Mouse (Mus musculus): ENCODE measurements around the gene Cpt1a. TPM values are rescaled to one million over a fixed set of nuclear protein-coding genes. Genes with fewer than 3 reads are reported as not detected.

Cpt1a gene
- polyA plus RNA-seq, 1 experiment from 2014 or later = 9.5 TPM

DNA sequence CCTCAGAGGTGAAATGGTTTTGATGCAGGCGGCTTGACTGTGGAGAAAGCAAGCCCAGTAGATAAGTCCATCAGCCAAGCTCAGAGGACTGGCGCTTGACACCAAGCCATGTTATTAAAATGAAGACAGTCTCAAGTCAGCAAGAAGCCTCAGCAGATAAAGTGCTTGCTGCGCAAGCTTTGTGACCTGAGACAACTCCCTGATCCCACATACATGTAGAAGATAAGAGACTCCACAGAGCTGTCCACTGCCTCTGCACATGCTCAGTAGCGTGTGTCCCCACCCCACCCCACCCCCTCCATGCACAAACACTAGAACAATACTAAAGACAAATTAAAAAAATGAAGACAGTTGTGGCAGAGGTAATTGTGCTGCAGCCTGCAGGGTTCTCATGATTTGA is 12.4 kb downstream of the Cpt1a start:
- Histone ChIP-seq H3K4me2 (ENCODE audit: low read depth, low read length) (0 out of 2 replicates have a peak overlapping the region, but pooled peaks have one; percentile 14), H3K27ac (ENCODE audit: low read length) (peak overlapping the region; percentile 40), H3K36me3 (ENCODE audit: control insufficient read depth, insufficient read depth) (no peaks in the 10 kb centered on the region), H3K9ac (ENCODE audit: low read depth, low read length) (no peak overlapping the region), H3K4me3 (ENCODE audit: low read depth, low read length) (no peak overlapping the region), H3K27me3 (ENCODE audit: control insufficient read depth, insufficient read depth, low read depth, low read length) (no peaks in the 10 kb centered on the region), H3K9me3 (replicated peaks; ENCODE audit: control insufficient read depth, low read length) (no peaks in the 10 kb centered on the region), H3K4me1 (ENCODE audit: control insufficient read depth, low read depth, low read length) (peaks cover 23% of the 10 kb centered on the region)
- WGBS (ENCODE audit: insufficient replicate concordance) = 34% methylated on average over 4 of the region's 4 CpGs
- ATAC-seq (ENCODE audit: low read depth) = peak; percentile 69

DNA sequence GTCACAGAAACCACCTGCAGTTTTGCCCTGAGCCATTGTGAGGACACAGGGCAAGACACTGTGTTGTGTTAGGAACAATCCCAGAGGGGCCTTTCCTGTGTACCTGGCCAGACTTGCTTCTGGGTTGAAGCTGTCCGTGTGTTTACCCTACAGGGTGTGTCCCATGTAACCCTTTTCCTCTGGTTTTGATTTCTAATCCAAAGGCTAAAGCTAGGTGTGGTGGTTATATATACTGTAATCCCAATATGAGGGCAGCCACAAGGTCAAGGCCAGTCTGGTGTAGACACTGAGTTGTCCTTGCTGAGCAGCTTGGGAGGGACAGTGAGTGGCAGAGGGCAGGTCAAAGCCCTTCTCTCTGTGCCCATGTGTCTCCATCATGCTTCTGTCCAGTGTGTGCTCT is 13.8 kb downstream of the Cpt1a start:
- 52% methylated on average over 1 of the region's 1 CpGs for WGBS (ENCODE audit: insufficient replicate concordance)

DNA sequence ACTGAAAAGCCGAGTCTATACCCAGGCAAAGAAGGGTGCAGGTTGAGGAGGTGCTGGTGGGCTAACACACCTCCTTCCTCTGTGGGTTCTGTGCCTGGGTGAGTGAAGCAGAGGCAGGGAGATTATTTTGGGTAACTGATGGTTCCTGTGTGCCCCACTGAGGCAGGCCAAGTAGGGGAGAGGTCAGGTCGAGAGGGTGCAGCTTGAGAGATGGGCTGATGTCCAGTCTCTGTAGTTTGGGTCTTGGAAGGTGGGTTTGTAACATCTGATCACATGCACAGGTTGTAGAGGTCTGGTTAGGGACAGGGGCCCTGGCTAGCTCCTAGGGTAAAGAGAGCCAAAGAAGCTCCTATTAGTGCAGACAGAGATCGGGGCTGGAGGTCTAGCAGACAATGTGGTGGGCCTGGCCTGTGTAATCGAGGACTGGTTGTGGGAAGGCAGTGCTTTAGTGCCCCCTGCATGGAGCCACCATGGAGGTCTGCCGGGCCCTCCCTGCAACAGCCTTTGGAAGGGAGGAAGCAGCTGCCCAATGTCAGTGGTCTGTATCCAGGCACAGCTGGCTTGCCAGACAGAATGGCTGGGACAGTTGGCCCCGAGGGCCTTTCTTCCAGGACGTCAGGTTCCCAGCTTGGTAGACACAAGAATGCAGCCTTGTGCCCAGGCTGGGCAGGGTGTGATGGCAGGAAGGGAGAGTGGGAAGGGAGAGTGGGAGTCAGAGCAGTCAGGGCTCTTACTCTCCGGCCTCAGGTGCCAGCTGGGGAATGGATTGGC is 14.5 kb downstream of the Cpt1a start:
- Histone ChIP-seq H3K9ac (ENCODE audit: low read depth, low read length) (no peak overlapping the region), H3K4me1 (ENCODE audit: control insufficient read depth, low read depth, low read length) (peaks cover 23% of the 10 kb centered on the region), H3K9me3 (replicated peaks; ENCODE audit: control insufficient read depth, low read length) (no peaks in the 10 kb centered on the region), H3K36me3 (ENCODE audit: control insufficient read depth, insufficient read depth) (no peaks in the 10 kb centered on the region), H3K4me2 (ENCODE audit: low read depth, low read length) (no peak overlapping the region), H3K27me3 (ENCODE audit: control insufficient read depth, insufficient read depth, low read depth, low read length) (no peaks in the 10 kb centered on the region), H3K27ac (ENCODE audit: low read length) (no peak overlapping the region), H3K4me3 (ENCODE audit: low read depth, low read length) (no peak overlapping the region)
- WGBS (ENCODE audit: insufficient replicate concordance) = 59% methylated on average over 8 of the region's 8 CpGs
- no peak for ATAC-seq (ENCODE audit: low read depth)

More for the DNA sequence above, 13.8 kb downstream of the Cpt1a start:
- Histone ChIP-seq H3K27me3 (ENCODE audit: control insufficient read depth, insufficient read depth, low read depth, low read length) (no peaks in the 10 kb centered on the region), H3K4me3 (ENCODE audit: low read depth, low read length) (no peak overlapping the region), H3K9me3 (replicated peaks; ENCODE audit: control insufficient read depth, low read length) (no peaks in the 10 kb centered on the region), H3K9ac (ENCODE audit: low read depth, low read length) (no peak overlapping the region), H3K4me1 (ENCODE audit: control insufficient read depth, low read depth, low read length) (peaks cover 23% of the 10 kb centered on the region), H3K36me3 (ENCODE audit: control insufficient read depth, insufficient read depth) (no peaks in the 10 kb centered on the region), H3K4me2 (ENCODE audit: low read depth, low read length) (no peak overlapping the region), H3K27ac (ENCODE audit: low read length) (no peak overlapping the region)
- ATAC-seq (ENCODE audit: low read depth) = no peak

DNA sequence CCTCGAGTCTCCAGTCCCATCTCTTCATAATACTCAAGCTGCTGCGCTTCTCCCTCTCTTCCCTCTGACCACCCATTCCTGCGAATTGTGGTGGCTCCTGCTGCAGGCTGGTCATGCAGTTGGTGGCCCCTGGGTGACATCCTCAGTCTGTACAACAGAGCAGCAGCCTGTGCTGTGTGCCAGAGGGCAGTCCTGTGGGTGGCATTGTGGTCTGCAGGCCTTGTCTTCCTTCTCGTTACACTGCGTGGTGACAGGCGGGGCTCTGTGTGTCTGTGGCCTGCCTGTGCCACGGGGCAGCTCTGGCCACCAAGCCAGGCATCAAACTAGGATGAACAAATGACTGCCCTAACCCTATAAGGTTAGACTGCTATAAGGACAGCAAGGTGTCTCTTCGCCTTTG is 17.1 kb downstream of the Cpt1a start:
- Histone ChIP-seq H3K9ac (ENCODE audit: low read depth, low read length) (no peak overlapping the region), H3K9me3 (replicated peaks; ENCODE audit: control insufficient read depth, low read length) (no peaks in the 10 kb centered on the region), H3K4me1 (ENCODE audit: control insufficient read depth, low read depth, low read length) (peaks cover 9% of the 10 kb centered on the region), H3K27ac (ENCODE audit: low read length) (no peak overlapping the region), H3K4me2 (ENCODE audit: low read depth, low read length) (no peak overlapping the region), H3K4me3 (ENCODE audit: low read depth, low read length) (no peak overlapping the region), H3K36me3 (ENCODE audit: control insufficient read depth, insufficient read depth) (no peaks in the 10 kb centered on the region), H3K27me3 (ENCODE audit: control insufficient read depth, insufficient read depth, low read depth, low read length) (no peaks in the 10 kb centered on the region)
- ATAC-seq (ENCODE audit: low read depth) = no peak
- WGBS (ENCODE audit: insufficient replicate concordance) = 52% methylated on average over 8 of the region's 8 CpGs

DNA sequence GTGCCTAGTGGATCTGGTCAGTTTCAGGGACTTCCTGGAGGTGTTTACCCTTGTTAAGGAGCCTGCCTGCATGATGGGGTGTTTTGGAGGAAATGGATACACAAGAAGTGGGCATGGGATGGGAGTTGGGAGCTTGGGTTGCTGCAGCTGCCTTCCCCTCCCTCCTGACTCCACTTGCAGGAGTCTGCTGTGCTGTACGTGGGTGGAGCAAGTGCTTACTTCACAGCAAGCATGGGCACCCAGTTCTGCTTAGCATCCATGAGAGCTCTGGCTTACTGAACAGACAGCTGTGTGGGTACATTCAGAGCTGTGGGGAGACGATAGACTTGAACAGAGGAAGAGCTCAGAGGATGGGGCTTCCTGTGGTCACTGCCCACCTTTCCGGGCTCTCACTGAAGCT is 18.9 kb downstream of the Cpt1a start:
- Histone ChIP-seq H3K9me3 (replicated peaks; ENCODE audit: control insufficient read depth, low read length) (no peaks in the 10 kb centered on the region), H3K4me3 (ENCODE audit: low read depth, low read length) (no peak overlapping the region), H3K4me2 (ENCODE audit: low read depth, low read length) (no peak overlapping the region), H3K27me3 (ENCODE audit: control insufficient read depth, insufficient read depth, low read depth, low read length) (no peaks in the 10 kb centered on the region), H3K36me3 (ENCODE audit: control insufficient read depth, insufficient read depth) (no peaks in the 10 kb centered on the region), H3K27ac (ENCODE audit: low read length) (no peak overlapping the region), H3K4me1 (ENCODE audit: control insufficient read depth, low read depth, low read length) (no peaks in the 10 kb centered on the region), H3K9ac (ENCODE audit: low read depth, low read length) (no peak overlapping the region)
- no peak for ATAC-seq (ENCODE audit: low read depth)
- 48% methylated on average over 3 of the region's 3 CpGs for WGBS (ENCODE audit: insufficient replicate concordance)

DNA sequence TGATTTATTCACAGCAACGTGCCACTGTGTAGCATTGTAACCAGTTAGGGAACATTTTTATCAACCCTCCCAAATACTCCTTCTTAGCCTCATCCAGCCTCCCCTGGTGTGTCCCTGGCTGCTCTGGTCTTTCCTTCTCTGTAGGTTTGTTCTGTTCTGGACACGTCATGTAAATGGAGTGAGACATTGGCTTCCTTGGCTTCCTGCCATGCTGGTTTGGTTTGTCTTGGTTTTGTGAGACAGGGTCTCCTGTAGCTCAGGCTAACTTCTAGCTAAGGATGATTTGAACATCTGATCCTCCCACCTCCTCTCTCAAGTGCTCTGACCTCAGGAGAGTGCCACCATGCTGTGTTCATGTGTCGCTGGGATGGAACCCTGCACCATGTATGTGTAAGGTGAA is 21.8 kb downstream of the Cpt1a start:
- WGBS (ENCODE audit: insufficient replicate concordance) = 59% methylated on average over 3 of the region's 3 CpGs
- no peaks in the 10 kb centered on the region for H3K27me3 ChIP-seq (ENCODE audit: control insufficient read depth, insufficient read depth, low read depth, low read length)
- no peak overlapping the region for H3K4me3 ChIP-seq (ENCODE audit: low read depth, low read length)
- no peak overlapping the region for H3K4me2 ChIP-seq (ENCODE audit: low read depth, low read length)
- H3K9me3 ChIP-seq (replicated peaks; ENCODE audit: control insufficient read depth, low read length) = no peaks in the 10 kb centered on the region
- no peak overlapping the region for H3K27ac ChIP-seq (ENCODE audit: low read length)
- H3K9ac ChIP-seq (ENCODE audit: low read depth, low read length) = no peak overlapping the region
- no peaks in the 10 kb centered on the region for H3K36me3 ChIP-seq (ENCODE audit: control insufficient read depth, insufficient read depth)
- no peaks in the 10 kb centered on the region for H3K4me1 ChIP-seq (ENCODE audit: control insufficient read depth, low read depth, low read length)
- ATAC-seq (ENCODE audit: low read depth) = no peak

DNA sequence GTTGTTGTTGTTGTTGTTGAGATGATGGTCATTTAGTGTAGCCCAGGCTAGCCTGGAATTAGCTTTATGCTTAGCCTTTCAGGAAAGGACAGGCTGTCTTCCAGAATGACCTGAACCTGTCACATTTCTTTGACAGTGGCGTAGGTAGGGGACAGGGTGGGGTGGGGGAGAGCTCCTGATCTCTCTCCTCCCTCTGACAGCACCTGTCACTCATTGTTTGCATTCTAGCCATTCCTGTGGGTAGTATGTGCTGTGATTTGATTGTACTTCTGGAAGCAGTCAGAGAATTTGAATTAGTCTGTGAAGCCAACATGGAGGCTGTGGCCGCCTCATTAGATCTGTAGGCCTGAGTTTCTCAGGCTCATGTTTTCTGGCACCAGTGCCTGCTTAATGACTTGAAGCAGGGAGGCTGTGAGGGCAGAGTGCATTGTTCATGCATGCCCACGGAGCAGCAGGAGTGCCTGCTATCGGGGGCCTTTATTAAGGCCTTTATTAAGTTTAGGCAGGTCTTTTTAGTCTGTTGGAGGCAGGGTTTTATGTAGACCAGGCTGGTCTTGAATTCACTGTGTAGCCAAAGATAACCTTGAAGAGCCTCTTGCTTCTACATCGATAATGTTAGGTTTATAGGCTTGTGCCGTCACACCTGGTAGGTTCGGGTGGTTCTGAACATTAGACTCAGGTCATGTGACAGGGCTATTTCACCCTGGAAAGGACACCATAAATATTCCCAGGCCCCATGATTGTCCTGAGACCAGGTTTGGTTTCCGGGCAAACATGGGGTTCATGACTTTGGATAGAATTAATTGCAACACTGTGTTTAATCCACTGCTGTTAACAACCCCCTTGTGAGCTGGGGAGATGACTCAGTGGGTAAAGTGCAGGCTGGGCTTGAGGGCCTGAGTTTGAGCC is 22.8 kb downstream of the Cpt1a start:
- Histone ChIP-seq H3K36me3 (ENCODE audit: control insufficient read depth, insufficient read depth) (no peaks in the 10 kb centered on the region), H3K4me1 (ENCODE audit: control insufficient read depth, low read depth, low read length) (no peaks in the 10 kb centered on the region), H3K4me3 (ENCODE audit: low read depth, low read length) (no peak overlapping the region), H3K9ac (ENCODE audit: low read depth, low read length) (no peak overlapping the region), H3K9me3 (replicated peaks; ENCODE audit: control insufficient read depth, low read length) (no peaks in the 10 kb centered on the region), H3K27me3 (ENCODE audit: control insufficient read depth, insufficient read depth, low read depth, low read length) (no peaks in the 10 kb centered on the region), H3K27ac (ENCODE audit: low read length) (no peak overlapping the region), H3K4me2 (ENCODE audit: low read depth, low read length) (no peak overlapping the region)
- WGBS (ENCODE audit: insufficient replicate concordance) = 70% methylated on average over 8 of the region's 8 CpGs
- ATAC-seq (ENCODE audit: low read depth) = no peak

DNA sequence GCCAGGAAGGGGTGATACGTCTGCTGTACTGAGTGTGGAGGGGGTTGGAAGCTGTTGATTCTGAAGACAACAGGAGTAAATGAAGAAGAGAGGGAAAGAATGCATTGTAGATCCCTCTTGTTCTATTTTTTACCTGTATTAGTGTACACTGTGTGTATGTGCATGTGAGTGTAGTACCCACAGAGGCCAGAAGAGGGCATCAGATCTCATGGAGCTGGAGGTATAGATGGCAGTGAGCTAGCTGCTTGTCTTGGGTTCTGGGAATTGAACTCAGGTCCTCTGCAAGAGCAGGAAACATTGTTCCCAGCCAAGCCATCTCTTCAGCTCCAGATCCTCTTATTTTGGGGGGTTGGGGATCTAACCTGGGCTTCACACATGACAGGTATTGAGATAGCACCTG is 25.6 kb downstream of the Cpt1a start:
- H3K4me2 ChIP-seq (ENCODE audit: low read depth, low read length) = no peak overlapping the region
- WGBS (ENCODE audit: insufficient replicate concordance) = 69% methylated on average over 1 of the region's 1 CpGs

More for the DNA sequence above, 25.6 kb downstream of the Cpt1a start:
- Histone ChIP-seq H3K27ac (ENCODE audit: low read length) (no peak overlapping the region), H3K4me3 (ENCODE audit: low read depth, low read length) (no peak overlapping the region), H3K4me1 (ENCODE audit: control insufficient read depth, low read depth, low read length) (no peaks in the 10 kb centered on the region), H3K9ac (ENCODE audit: low read depth, low read length) (no peak overlapping the region), H3K36me3 (ENCODE audit: control insufficient read depth, insufficient read depth) (no peaks in the 10 kb centered on the region), H3K9me3 (replicated peaks; ENCODE audit: control insufficient read depth, low read length) (no peaks in the 10 kb centered on the region), H3K27me3 (ENCODE audit: control insufficient read depth, insufficient read depth, low read depth, low read length) (no peaks in the 10 kb centered on the region)
- ATAC-seq (ENCODE audit: low read depth) = no peak

Measured in liver, embryonic 16.5 days (tissue).